Mouse (Mus musculus): Measurements from ENCODE around the gene Ctdsp2. TPM values are rescaled to one million over a fixed set of nuclear protein-coding genes. Genes with fewer than 3 reads are reported as not detected.

Ctdsp2 gene
- 19.6 and 22.6 TPM in 2 replicates for polyA plus RNA-seq (2012; rRNA removed)

GRCm38 (mm10) chr10:126978277-126978994 is at the start of gene Ctdsp2:
Gene Ctdsp2 (plus strand): TSS chr10:126978717.

DNA sequence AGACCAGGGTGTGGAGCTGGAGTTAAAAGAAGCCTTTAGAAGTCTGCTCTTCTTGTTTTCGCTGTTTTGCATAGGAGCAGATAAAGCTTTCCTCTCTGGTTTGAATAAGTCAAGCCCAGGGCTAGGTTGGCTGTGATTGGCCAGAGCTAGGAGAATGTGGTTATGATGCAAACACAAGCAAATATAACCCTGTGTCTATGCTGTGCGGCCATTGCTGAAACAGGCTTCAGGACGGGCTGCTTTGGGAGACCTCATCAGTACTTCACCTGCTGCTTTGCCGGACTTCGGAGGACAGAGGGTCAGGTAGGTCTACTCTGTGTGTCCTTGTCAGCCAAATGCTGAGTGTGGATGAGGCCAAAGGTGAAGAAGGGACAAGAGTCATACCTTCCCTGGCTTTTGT is 22.0 kb downstream of the Ctdsp2 start, which contains the start of gene Avil:
Gene Avil (plus strand): TSS at position 181 of the 400 bp plus-strand sequence.

GRCm38 (mm10) chr10:127030336-127031296 is 52.1 kb downstream of the Ctdsp2 start, which contains the start of gene Tsfm:
Gene Tsfm (minus strand): TSS chr10:127030840.

GRCm38 (mm10) chr10:127041274-127041766 is 62.8 kb downstream of the Ctdsp2 start, which contains the start of the genes Mettl1 and Eef1akmt3:
Gene Mettl1 (plus strand): TSS chr10:127041414.
Gene Eef1akmt3 (minus strand): TSS chr10:127041513.

DNA sequence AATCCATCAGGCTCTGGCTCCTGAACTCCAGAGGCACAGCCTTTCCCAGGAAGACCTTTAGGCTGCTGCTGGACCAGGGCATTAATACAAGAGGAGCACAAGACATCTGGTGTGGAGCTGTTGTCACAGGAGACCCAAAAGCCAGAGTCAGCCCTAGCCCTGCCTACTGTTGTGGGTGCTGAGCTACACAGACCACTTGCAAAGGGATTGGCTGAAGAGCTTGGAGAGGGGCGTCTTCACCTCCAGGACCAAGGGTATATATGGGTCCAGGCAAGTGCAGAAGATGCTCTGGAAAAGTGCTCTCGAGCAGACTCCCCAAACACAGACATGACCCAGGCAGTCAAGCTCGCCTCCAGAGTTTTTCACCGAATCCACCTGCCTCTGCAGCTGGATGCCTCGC is 69.4 kb downstream of the Ctdsp2 start, which contains the start of gene Cyp27b1:
Gene Cyp27b1 (plus strand): TSS at position 297 of the 400 bp plus-strand sequence.

Other genes with a start within 250 kb of the Ctdsp2 start
- gene Atp23, start 77.4 kb upstream of the Ctdsp2 start, polyA plus RNA-seq (2012; rRNA removed), result 4.3 and 5.2 TPM in 2 replicates
- gene Avil, start 22.0 kb downstream of the Ctdsp2 start, polyA plus RNA-seq (2012; rRNA removed), result 0.02 TPM in 2 replicates
- gene Tsfm, start 52.1 kb downstream of the Ctdsp2 start, polyA plus RNA-seq (2012; rRNA removed), result 20.5 and 23.7 TPM in 2 replicates
- gene Mettl1, start 62.7 kb downstream of the Ctdsp2 start, polyA plus RNA-seq (2012; rRNA removed), result 11.1 and 12.2 TPM in 2 replicates
- gene Eef1akmt3, start 62.8 kb downstream of the Ctdsp2 start, polyA plus RNA-seq (2012; rRNA removed), result 0.41 and 0.49 TPM in 2 replicates
- 0.08 and 0.10 TPM in 2 replicates for gene Cyp27b1, start 69.5 kb downstream of the Ctdsp2 start, polyA plus RNA-seq (2012; rRNA removed)
- 0.23 and 0.24 TPM in 2 replicates for gene March9, start 81.5 kb downstream of the Ctdsp2 start, polyA plus RNA-seq (2012; rRNA removed)
- 175 and 191 TPM in 2 replicates for gene Cdk4, start 84.8 kb downstream of the Ctdsp2 start, polyA plus RNA-seq (2012; rRNA removed)
- gene Tspan31, start 91.5 kb downstream of the Ctdsp2 start, polyA plus RNA-seq (2012; rRNA removed), result 73.1 and 76.9 TPM in 2 replicates
- gene Agap2, start 96.6 kb downstream of the Ctdsp2 start, polyA plus RNA-seq (2012; rRNA removed), result 2.3 and 3.2 TPM in 2 replicates
- 48.7 and 52.7 TPM in 2 replicates for gene Os9, start 142.4 kb downstream of the Ctdsp2 start, polyA plus RNA-seq (2012; rRNA removed)
- 21.1 and 27.0 TPM in 2 replicates for gene B4galnt1, start 186.5 kb downstream of the Ctdsp2 start, polyA plus RNA-seq (2012; rRNA removed)
- 3.8 and 4.2 TPM in 2 replicates for gene Slc26a10, start 201.9 kb downstream of the Ctdsp2 start, polyA plus RNA-seq (2012; rRNA removed)
- 5.2 and 6.2 TPM in 2 replicates for gene Arhgef25, start 211.4 kb downstream of the Ctdsp2 start, polyA plus RNA-seq (2012; rRNA removed)
- 25.7 and 36.5 TPM in 2 replicates for gene Dtx3, start 217.0 kb downstream of the Ctdsp2 start, polyA plus RNA-seq (2012; rRNA removed)
- 15.5 and 18.1 TPM in 2 replicates for gene Pip4k2c, start 232.9 kb downstream of the Ctdsp2 start, polyA plus RNA-seq (2012; rRNA removed)